Mouse (Mus musculus) CD4-positive, CD25-positive, alpha-beta regulatory T cell, adult 9 weeks (primary cell): Measurements from ENCODE around the gene Krtap4-8. TPM values are rescaled to one million over a fixed set of nuclear protein-coding genes. Genes with fewer than 3 reads are reported as not detected.

Source experiments
- polyA plus RNA-seq: library from polyadenylated mRNA; unstranded; fragments of 100-300 nt; shearing (Covaris generic); gene quantifications from one replicate; pipeline ENCODE4 v1.2.1, GENCODE M21; 2017

Krtap4-8 gene
- not detected for polyA plus RNA-seq

DNA sequence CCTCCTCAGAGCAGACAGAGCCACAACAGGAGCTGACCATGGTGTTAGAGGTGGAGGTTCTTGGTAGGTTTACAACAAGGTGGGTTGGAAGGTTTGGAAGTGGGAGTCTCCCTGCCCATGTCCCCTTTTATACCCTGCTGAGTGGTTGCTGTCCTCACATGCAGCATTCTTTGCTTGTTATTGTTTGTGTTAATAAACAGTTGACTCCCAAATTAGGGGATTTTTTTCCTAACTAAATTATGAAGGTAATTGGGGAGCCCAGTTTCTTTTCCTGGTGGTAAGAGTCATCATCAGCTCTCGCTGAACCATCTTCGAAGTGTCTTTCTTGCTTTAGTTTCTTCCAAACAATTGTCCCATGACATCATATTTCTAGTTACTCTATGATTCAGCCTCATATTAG is at the start of gene Krtap4-8:
Krtap4-8 (minus strand) TSS at position 101 of the 400 bp plus-strand sequence.

DNA sequence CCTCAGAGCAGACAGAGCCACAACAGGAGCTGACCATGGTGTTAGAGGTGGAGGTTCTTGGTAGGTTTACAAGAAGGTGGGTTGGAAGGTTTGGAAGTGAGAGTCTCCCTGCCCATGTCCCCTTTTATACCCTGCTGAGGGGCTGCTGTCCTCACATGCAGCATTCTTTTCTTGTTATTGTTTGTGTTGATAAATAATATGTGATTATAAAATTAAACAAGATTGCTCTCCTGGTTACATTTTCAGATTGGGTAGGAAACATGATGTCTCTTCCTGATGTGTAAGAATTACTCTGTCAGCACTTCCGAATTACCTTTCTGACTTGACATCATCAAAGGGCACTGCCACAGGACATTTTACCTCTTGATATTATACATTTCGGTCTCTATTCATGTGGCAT is 35.1 kb upstream of the Krtap4-8 start, which contains the start of gene Gm11564:
Gm11564 (minus strand) TSS at position 101 of the 400 bp plus-strand sequence.

DNA sequence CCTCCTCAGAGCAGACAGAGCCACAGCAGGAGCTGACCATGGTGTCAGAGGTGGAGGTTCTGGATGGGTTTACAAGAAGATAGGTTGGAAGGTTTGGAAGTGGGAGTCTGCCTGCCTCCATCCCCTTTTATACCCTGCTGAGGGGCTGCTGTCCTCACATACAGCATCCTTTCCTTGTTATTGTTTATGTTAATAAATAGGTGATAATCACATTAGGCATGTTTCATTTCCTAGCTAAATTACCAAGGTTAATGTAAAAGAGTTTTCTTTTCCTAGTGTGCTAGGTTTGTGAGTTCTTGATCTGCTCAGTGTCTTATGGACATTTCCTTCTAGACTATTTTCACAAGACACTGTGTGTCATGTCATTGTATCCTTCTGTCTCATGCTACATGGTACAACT is 29.3 kb upstream of the Krtap4-8 start, which contains the start of gene Krtap4-13:
Krtap4-13 (minus strand) TSS at position 101 of the 400 bp plus-strand sequence.

DNA sequence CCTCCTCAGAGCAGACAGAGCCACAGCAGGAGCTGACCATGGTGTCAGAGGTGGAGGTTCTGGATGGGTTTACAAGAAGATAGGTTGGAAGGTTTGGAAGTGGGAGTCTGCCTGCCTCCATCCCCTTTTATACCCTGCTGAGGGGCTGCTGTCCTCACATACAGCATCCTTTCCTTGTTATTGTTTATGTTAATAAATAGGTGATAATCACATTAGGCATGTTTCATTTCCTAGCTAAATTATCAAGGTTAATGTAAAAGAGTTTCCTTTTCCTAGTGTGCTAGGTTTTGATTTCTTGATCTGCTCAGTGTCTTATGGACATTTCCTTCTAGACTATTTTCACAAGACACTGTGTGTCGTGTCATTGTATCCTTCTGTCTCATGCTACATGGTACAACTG is 23.8 kb upstream of the Krtap4-8 start, which contains the start of gene Gm11554:
Gm11554 (minus strand) TSS at position 101 of the 400 bp plus-strand sequence.

DNA sequence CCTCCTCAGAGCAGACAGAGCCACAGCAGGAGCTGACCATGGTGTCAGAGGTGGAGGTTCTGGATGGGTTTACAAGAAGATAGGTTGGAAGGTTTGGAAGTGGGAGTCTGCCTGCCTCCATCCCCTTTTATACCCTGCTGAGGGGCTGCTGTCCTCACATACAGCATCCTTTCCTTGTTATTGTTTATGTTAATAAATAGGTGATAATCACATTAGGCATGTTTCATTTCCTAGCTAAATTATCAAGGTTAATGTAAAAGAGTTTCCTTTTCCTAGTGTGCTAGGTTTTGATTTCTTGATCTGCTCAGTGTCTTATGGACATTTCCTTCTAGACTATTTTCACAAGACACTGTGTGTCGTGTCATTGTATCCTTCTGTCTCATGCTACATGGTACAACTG is 18.3 kb upstream of the Krtap4-8 start, which contains the start of gene Gm11569:
Gm11569 (minus strand) TSS at position 101 of the 400 bp plus-strand sequence.

DNA sequence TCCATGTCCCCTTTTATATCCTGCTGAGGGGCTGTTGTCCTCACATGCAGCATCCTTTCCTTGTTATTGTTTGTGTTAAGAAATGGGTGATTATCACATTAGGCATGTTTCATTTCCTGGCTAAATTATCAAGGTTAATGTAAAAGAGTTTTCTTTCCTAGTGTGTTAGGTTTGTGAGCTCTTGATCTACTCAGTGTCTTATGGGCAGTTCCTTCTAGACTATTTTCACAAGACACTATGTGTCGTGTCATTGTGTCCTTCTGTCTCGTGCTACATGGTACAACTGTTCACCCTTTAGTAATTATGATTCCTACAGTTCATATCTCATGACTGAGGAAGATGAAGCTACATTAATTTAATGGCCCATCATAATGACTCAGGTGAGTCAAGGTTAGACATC is 12.9 kb upstream of the Krtap4-8 start, which contains the start of gene Gm11596:
Gm11596 (minus strand) TSS at position 101 of the 400 bp plus-strand sequence.

DNA sequence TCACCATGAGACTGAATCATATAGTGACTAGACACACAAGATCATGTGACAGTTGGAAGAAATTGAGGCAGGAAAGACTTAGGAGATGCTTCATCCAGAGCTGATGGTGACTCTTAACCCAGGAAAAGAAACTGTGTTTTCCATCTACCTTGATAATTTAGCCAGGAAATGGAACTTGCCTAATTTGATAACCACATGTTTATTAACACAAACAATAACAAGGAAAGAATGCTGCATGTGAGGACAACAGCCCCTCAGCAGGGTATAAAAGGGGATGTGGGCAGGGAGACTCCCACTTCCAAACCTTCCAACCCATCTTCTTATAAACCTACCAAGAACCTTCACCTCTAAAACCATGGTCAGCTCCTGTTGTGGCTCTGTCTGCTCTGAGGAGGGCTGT is 4.4 kb upstream of the Krtap4-8 start, which contains the start of gene Krtap4-9:
Krtap4-9 (plus strand) TSS at position 301 of the 400 bp plus-strand sequence.

DNA sequence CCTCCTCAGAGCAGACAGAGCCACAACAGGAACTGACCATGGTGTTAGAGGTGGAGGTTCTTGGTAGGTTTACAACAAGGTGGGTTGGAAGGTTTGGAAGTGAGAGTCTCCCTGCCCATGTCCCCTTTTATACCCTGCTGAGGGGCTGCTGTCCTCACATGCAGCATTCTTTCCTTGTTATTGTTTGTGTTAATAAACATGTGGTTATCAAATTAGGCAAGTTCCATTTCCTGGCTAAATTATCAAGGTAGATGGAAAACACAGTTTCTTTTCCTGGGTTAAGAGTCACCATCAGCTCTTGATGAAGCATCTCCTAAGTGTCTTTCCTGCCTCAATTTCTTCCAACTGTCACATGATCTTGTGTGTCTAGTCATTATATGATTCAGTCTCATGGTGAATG is 7.7 kb downstream of the Krtap4-8 start, which contains the start of gene Gm11595:
Gm11595 (minus strand) TSS at position 101 of the 400 bp plus-strand sequence.

DNA sequence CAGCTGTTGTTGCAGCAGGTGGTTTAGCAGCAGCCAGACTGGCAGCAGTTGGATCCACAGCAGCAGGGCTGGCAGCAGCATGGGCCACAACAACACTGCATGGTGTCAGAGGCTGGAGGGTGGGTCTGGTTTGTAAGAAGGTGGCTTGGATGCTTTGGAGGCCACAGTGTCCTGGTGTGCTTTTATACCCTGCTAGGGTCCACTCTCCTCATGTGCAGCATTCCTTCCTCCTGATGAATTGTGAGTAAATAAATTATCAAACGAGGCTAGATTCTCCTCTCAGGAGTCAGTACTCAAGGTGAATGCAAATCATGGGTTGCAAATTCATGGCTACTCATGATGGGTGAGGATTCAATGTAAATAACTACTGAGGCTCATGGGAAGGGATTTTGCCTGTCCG is 46.3 kb downstream of the Krtap4-8 start, which contains the start of gene Gm14180:
Gm14180 (minus strand) TSS at position 101 of the 400 bp plus-strand sequence.

Other genes with a start within 250 kb of the Krtap4-8 start
- gene Krt40, start 237.5 kb downstream of the Krtap4-8 start, polyA plus RNA-seq: not detected
- gene Krtap3-3, start 229.8 kb downstream of the Krtap4-8 start, polyA plus RNA-seq: not detected
- gene Krtap3-2, start 223.9 kb downstream of the Krtap4-8 start, polyA plus RNA-seq: not detected
- not detected for gene Gm11939, start 221.2 kb downstream of the Krtap4-8 start, polyA plus RNA-seq
- not detected for gene Krtap3-1, start 214.1 kb downstream of the Krtap4-8 start, polyA plus RNA-seq
- gene Krtap1-5, start 199.7 kb downstream of the Krtap4-8 start, polyA plus RNA-seq: not detected
- gene Krtap1-4, start 197.1 kb downstream of the Krtap4-8 start, polyA plus RNA-seq: not detected
- not detected for gene Krtap1-3, start 189.4 kb downstream of the Krtap4-8 start, polyA plus RNA-seq
- not detected for gene Krtap9-3, start 182.6 kb downstream of the Krtap4-8 start, polyA plus RNA-seq
- gene Gm11938, start 177.4 kb downstream of the Krtap4-8 start, polyA plus RNA-seq: not detected
- gene Gm11937, start 170.5 kb downstream of the Krtap4-8 start, polyA plus RNA-seq: not detected
- gene Krtap2-4, start 165.9 kb downstream of the Krtap4-8 start, polyA plus RNA-seq: not detected
- not detected for gene Gm11562, start 160.3 kb downstream of the Krtap4-8 start, polyA plus RNA-seq
- gene Krtap4-1, start 152.5 kb downstream of the Krtap4-8 start, polyA plus RNA-seq: not detected
- gene Krtap4-2, start 145.6 kb downstream of the Krtap4-8 start, polyA plus RNA-seq: not detected
- gene Krtap4-7, start 136.6 kb downstream of the Krtap4-8 start, polyA plus RNA-seq: not detected
- gene Gm11555, start 130.5 kb downstream of the Krtap4-8 start, polyA plus RNA-seq: not detected
- gene Gm11563, start 121.7 kb downstream of the Krtap4-8 start, polyA plus RNA-seq: not detected
- not detected for gene Krtap4-6, start 114.7 kb downstream of the Krtap4-8 start, polyA plus RNA-seq
- gene Gm14190, start 90.0 kb downstream of the Krtap4-8 start, polyA plus RNA-seq: not detected
- gene Gm14180, start 46.4 kb downstream of the Krtap4-8 start, polyA plus RNA-seq: not detected
- gene Gm11595, start 7.8 kb downstream of the Krtap4-8 start, polyA plus RNA-seq: not detected
- not detected for gene Krtap4-9, start 4.5 kb upstream of the Krtap4-8 start, polyA plus RNA-seq
- gene Gm11596, start 12.8 kb upstream of the Krtap4-8 start, polyA plus RNA-seq: not detected
- not detected for gene Gm11569, start 18.2 kb upstream of the Krtap4-8 start, polyA plus RNA-seq
- gene Gm11554, start 23.7 kb upstream of the Krtap4-8 start, polyA plus RNA-seq: not detected
- gene Krtap4-13, start 29.2 kb upstream of the Krtap4-8 start, polyA plus RNA-seq: not detected
- gene Gm11564, start 35.0 kb upstream of the Krtap4-8 start, polyA plus RNA-seq: not detected
- gene 2300003K06Rik, start 57.4 kb upstream of the Krtap4-8 start, polyA plus RNA-seq: not detected
- not detected for gene Krtap4-16, start 70.9 kb upstream of the Krtap4-8 start, polyA plus RNA-seq
- gene Gm11568, start 77.2 kb upstream of the Krtap4-8 start, polyA plus RNA-seq: not detected
- not detected for gene Gm11559, start 83.8 kb upstream of the Krtap4-8 start, polyA plus RNA-seq
- not detected for gene Krtap9-1, start 92.7 kb upstream of the Krtap4-8 start, polyA plus RNA-seq
- not detected for gene Gm11567, start 98.5 kb upstream of the Krtap4-8 start, polyA plus RNA-seq
- gene Krtap31-1, start 127.2 kb upstream of the Krtap4-8 start, polyA plus RNA-seq: not detected
- not detected for gene Gm11565, start 134.0 kb upstream of the Krtap4-8 start, polyA plus RNA-seq
- gene Krtap31-2, start 155.6 kb upstream of the Krtap4-8 start, polyA plus RNA-seq: not detected
- not detected for gene Krtap9-5, start 167.8 kb upstream of the Krtap4-8 start, polyA plus RNA-seq
- not detected for gene Krtap29-1, start 198.3 kb upstream of the Krtap4-8 start, polyA plus RNA-seq
- not detected for gene Krtap16-1, start 205.9 kb upstream of the Krtap4-8 start, polyA plus RNA-seq
- not detected for gene Krtap17-1, start 213.3 kb upstream of the Krtap4-8 start, polyA plus RNA-seq
- gene Krt33a, start 235.5 kb upstream of the Krtap4-8 start, polyA plus RNA-seq: not detected
- not detected for gene Krt33b, start 249.2 kb upstream of the Krtap4-8 start, polyA plus RNA-seq